Mouse (Mus musculus): Measurements from ENCODE around the gene Fjx1. TPM values are rescaled to one million over a fixed set of nuclear protein-coding genes. Genes with fewer than 3 reads are reported as not detected.
A peak's percentile ranks its signal among the peaks of the same experiment; 100 is the strongest.

Fjx1 gene
- under 1 TPM; 0.63 to 0.70 TPM for total RNA-seq (2021)
- long read RNA-seq, experiment 1, partial matches to known transcripts: 0 of 3 reads
- long read RNA-seq, experiment 1, other reads (novel, unspliced or antisense): 0 of 3 reads
- long read RNA-seq, experiment 2, partial matches to known transcripts: 0 of 1 reads
- long read RNA-seq, experiment 2, other reads (novel, unspliced or antisense): 0 of 1 reads

DNA sequence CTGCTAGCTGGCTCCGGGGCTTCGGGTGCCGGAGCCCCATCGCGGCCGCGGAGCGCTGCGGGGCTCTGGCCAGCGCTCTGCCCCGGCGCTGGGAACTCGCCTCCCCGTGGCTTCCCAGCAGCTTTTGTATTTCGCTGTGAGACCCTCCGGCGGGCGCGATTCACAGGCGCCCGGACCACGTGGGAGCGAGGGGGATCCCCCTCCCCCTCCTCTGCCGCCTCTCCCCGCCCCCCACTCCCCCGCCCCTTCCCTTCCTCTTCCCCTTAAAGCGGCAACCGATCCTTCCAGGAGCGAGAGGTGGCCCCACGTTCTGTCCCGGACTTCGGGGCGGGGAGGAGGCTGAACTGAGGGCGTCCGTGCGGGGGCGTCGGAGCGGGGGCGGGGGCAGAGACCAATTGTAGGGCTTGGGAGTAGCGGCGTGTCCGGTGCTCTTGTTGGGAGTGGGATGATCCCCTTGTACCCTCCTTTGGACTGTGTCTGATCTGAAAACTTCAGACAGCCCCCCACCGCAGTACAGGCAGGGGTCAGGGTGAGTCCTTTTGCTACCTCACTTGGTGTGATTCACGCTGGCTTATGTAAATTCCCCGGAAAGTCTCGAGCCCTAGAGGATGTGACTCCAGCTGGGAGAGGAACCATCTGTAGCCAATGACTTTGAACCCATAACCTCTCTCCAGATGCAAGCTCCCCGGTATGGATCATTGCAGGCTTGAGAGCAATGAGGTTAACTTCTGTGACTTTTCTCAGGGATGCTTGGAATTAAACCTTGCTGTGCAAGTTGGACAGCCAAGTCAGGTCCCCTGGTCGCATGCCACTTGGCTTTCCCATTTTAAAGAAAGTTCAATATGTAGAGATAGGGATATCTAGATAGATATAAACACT lies at the start of gene Fjx1:
Gene Fjx1 (minus strand): TSS at position 829 of the 879 bp plus-strand sequence.
- peak; percentile 28 to 32 for DNase-seq (ENCODE audit: low spot score in 2 of 2)

DNA sequence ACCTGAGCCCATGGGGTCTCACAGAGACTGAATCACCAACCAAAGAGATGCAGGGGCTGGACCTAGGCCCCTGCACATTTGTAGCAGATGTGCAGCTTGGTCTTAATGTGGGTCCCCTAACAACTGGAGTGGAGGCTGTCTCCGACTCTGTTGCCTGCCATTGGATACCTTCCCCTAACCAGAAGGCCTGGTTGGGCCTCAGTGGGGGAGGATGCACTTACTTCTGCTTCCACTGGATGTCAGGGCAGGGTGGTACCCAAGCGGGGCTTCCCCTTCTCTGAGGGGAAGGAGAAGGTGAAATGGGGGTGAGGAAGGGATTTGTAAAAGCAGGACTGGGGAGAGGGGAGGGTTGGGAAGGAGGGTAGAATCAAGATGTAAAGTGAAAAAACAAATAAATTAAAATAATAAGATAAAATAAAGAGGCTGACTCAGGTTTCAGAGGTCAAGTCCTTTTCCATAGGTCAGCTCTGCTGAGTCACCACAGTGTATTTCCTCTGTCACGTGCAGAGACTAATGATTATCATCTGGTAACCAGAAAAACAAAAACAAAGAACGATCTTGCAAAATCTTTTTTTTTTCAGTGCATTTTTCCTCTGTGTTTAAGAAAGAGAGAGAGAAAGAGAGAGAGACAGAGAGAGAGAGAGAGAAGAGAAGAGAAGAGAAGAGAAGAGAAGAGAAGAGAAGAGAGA lies 47.8 kb upstream of the Fjx1 start:
- no peak for DNase-seq (ENCODE audit: low spot score in 2 of 2)

DNA sequence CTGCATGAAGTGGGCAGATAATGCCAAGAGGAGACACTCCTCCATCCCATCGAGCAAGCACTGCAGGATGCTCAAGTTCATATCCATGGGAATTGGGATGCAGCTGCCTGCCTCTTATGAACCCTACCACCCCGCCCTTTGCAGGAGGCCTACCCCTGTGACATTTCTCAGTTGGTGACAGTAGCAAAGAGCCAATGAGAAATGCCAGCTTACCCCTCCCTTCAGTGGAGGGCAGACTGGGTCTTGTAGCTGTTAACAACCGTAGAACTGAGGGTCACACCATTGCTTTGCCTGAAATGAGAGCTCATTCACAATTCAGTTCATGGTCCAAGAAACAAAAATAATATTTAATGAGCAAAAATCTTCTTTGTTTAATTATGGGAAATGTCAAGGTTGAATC lies 28.4 kb upstream of the Fjx1 start:
- DNase-seq (ENCODE audit: low spot score in 2 of 2): no peak

DNA sequence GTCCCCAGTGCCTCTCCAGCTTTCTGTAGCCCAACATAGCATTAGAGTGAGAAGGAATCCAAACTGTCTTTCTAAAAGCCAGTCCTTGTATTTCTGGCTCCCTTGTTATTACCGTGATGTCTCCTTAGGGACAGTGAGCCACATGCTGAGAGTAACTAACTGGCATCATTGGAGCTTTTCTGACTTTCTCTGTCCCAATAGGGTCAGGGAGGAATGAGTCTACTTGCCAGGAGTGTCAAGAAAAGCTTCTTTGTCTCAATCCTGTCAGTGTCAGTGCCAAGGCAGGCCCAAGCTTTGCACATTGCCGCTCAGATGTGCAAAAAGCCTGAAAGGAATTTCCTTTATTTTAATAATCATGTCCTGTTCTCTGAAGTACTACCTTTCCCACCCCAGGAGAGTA lies 23.8 kb upstream of the Fjx1 start:
- no peak for DNase-seq (ENCODE audit: low spot score in 2 of 2)

DNA sequence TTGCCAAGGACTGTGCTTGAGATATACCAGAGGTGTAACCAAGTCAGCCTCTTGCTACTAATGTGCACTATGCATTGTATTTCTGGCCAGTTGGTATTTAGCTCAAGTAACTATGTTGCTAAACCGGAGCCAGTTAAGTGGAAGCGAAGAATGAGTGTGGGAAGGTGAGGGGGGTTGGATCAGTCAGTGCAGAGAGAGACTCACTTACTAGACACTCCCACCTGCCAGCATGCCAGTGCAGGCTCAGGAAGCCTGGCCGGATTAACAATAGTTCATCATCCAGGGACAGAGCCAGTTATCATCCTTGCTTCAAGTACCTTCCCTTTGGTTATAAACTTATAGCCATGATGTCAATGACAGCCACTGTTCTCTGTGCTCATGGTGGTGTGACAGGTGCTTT lies 16.3 kb upstream of the Fjx1 start:
- DNase-seq (ENCODE audit: low spot score in 2 of 2): no peak

DNA sequence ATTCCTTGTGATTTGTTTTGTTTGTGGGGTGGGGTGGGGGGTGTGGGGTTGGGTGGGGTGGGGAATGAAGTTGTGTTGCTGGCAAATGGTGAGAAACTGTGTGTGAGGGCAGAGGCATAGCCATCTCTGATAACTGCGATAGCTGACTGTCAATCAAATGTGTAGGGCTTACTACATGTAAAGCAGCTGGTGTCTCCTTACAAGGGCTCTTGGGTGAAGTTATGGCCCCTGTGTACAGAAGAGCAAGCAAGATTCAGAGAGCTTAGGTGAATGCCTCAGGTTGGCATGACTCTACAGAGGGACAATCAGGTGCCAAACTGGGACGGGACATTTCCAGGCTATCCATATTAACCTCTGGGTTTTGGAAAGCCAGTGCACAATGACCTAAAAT lies 12.0 kb upstream of the Fjx1 start:
- no peak for DNase-seq (ENCODE audit: low spot score in 2 of 2)

DNA sequence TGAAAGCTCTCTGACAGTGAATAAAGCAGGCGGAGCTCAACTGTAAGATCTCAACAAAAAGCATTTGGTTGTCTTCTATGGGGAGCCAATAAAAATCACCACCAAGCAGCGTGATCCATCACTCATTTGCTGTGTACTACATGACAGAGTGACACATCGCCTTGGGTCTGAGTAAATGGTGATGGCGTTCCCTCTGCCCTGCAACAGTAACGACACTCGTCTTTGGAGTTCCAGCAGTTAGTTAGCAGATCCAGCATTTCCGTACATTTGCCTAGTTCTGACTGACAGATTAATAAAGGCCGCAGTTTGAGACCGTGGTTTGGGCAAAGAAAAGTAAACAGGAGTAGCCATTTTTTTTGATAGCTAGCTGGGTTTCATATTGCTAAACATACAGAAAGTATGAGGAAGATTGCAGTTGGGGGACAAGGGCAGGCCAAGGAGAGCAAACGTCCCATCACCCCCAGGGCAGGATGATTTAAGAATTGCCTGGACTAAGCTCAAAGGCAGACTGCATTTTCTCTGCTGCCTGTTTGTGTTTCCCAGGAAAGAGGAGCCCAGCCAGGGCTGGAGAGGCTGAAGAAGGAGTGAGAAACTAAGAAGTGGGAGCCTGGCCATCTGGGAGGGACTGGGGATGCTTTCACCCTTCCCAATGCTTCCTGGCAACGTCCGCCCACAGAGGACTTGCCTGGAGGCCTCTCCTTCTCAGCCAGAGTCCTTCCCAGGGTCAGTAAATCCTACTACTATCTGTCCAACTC lies 11.5 kb upstream of the Fjx1 start:
- no peak for DNase-seq (ENCODE audit: low spot score in 2 of 2)

DNA sequence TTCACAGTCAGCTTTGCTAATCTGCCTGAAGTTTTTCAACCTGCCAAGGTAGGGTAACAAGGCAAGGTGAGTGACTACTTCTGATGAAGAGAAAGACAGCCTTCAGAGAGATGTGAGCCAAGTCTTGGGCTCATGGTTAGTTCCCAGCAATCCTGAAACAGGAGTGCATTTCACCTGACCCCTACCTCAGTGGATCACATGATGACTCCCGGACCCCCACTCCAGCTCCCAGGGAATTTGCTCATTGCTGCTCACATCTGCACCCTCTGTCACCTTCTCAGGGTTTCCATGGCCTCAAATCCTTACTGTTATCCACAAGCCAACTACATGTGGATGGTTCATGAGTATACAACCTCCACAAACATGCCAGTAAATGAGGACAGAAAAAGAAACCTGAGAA lies 9.2 kb upstream of the Fjx1 start:
- DNase-seq (ENCODE audit: low spot score in 2 of 2): no peak

DNA sequence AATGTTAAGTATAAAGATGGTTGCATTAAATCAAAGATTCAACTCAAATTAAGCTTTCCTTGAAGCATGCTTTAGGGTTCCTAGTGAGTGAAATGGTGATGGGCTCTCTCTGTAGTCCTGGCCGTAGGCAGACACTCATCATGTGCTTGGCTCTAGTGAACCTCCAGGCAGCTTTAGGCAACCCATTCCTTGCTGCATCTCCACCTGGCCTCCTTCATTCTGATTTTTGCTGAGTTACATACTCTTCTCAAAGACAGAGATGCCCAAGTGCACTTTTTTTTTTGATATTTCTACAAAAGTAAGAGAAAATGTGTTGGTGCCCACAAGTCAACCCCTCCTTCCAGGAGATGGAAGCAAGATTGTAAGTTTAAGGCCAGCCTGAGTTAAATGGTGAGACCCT lies 2.8 kb upstream of the Fjx1 start:
- DNase-seq (ENCODE audit: low spot score in 2 of 2): no peak

DNA sequence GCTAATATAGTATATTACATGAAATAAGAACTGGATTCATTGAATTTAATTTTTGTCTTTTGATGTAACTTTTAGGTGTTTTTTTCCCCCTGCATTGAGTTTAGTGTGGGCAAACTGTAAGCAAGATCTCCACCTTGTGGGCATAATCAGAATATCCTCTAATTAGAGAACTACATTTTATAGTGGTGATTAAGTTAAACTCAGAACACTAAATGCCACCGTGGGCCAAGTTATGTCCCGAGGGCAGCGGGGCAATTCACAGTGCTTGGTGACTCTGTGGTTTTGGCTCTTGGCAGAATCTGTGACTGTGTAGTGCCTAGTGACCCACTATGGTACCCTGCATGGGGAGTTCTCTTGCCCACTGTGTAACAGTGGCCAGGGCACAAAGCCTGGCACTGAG lies 1.1 kb upstream of the Fjx1 start:
- DNase-seq (ENCODE audit: low spot score in 2 of 2): no peak

DNA sequence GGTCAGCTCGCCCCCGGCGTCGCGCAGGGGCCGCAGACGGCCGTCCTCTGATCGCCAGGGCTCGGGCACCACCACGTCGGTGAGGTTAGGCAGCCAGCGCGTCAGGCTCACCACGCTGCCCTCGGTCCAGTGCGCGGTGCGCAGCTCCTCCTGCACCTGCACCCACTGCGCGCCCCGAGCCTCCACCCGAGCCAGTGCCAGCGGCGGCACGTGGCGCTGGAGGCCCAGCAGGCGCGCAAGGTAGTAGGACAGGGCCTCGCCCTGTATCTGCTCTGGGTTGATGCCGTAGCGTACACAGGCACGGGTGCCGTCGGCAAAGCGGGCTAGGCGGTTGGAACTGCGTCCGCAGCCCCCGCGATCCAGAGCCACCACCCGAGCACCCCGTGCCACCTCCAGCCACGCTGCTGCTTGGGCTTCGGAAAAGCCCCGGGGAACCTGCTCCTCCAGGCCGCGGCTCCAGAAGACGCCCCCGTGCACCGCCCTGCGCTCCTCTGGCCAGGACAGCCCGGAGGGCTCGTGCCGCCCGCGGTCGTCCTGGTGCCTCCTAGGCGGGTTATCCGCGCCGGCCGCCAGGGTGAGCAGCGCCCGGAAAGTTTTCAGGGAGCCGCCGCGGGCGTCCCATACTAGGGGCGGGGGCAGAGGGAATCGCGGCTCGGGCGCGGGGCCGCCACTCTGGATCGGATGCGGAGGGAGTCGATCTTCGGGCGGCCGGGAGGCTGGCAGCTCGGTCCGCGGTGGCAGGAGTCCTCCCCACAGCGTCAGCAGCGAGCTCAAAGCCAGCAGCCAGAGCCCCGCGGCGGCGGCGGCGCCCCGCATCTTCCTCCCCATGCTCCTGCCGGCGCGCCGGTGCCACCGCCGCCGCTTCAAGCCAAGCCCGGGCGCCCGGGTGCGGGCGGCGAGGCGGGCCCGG lies 1.3 kb downstream of the Fjx1 start:
- peak; percentile 31 to 44 for DNase-seq (ENCODE audit: low spot score in 2 of 2)

DNA sequence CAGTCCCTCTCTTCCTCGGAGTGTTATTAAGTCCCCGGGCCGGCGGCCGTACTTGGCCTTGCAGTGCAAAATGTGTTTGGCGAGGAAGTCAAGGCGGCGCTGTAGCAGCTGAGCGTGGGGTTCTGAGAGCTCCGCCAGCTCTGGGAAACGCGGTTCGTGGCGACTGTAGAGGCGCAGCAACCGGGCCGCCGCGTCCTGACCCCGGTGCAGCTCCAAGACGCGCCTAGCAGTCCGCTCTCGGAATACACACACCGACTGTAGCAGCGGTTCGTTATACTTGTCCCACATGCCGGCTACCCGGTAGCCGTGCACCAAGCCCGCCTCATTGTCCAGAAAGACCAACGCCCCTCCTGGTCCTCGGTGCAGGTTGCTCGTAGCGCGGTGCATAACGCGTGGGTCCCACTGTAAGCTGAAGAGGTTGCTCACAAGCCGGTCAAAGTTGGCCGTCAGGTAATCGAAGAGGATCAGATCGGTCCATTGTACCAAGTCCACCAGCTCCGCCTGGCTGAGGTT lies 2.0 kb downstream of the Fjx1 start:
- DNase-seq (ENCODE audit: low spot score in 2 of 2): peak; percentile 36 to 37

DNA sequence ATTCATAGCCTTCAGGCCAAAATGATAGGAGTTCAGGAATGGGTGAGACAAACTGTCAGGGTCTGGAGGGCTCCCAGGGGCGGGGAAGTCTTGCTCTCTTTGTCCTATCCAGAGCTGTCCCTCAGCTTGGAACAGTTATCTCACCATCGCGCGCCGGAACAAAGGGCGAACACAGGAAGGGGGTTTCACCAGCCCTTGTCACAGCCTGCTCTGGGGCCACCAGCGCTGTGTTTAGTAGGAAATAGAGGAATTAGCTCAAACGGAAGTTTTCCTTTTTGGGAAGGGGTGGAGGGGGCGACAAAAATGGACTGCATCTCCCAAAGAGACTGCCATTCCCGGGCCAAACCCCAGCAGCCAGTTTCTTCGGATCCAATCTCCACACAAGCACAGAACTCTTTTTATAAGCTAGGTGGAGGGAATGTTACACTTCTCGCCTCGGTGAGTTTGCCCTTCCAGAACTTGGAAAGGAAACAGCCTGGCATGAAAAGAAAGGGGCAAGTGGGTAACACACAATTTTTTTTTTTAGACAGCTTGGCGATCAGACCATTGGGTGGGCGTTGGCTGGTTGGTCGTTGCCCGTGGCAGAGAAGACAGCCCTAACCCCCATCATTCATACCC lies 2.6 kb downstream of the Fjx1 start:
- DNase-seq (ENCODE audit: low spot score in 2 of 2): no peak

DNA sequence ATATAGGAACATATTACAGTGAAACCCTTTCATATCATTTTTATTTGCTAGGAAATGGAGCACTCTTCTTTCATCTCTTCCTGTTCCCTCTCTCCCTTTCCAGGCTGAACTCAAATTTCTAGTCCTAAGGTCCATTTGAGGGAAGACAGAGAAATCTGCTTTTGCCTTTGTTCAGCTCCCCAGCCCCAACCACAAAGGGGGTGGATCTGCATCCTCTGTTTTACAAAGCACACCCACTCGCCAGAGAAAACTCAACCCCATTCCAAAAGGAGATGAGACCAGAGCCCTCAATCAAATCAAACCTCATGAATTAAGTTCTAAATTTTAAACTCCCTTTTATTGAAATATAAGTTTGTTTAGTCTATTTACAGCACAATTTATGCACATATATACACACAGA lies 3.2 kb downstream of the Fjx1 start:
- DNase-seq (ENCODE audit: low spot score in 2 of 2): no peak

DNA sequence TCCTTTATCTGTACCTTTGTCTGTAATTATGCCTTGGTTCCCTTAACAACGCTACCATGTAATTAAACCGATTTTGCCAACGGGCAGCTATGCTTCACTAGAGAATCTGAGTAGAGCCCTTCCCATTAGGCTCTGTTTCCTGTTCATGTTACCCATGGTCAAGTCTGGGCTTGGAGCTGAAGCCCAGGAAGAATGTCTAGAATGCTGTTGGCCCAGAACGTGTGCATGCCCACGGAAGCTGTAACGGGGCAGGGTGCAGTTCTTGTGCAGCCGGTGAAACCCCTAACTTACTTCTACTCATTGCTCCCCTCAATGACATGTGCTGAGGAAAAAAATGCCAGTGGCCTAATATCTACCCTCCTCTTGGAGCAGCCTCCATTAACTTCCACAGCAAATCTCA lies 4.5 kb downstream of the Fjx1 start:
- DNase-seq (ENCODE audit: low spot score in 2 of 2): no peak

DNA sequence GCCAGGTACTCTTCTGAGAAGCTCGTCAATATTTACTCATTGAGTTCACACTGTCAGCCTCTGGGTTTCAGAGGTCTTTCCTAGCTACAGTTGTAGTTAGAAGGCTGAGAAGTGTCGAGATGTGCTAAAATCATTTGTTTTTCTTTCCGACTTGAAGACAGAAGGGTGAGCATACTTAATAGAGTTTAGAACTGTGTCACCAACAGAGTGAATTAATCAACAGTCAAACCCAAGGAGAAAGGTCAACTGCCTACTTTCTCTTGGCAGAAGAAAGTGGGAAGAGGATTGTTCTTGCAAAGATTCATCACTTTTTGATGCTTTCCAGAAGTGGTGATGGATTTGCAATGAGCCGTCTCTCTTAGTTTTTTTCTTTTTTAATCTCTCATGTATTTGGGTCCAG lies 5.4 kb downstream of the Fjx1 start:
- DNase-seq (ENCODE audit: low spot score in 2 of 2): no peak

DNA sequence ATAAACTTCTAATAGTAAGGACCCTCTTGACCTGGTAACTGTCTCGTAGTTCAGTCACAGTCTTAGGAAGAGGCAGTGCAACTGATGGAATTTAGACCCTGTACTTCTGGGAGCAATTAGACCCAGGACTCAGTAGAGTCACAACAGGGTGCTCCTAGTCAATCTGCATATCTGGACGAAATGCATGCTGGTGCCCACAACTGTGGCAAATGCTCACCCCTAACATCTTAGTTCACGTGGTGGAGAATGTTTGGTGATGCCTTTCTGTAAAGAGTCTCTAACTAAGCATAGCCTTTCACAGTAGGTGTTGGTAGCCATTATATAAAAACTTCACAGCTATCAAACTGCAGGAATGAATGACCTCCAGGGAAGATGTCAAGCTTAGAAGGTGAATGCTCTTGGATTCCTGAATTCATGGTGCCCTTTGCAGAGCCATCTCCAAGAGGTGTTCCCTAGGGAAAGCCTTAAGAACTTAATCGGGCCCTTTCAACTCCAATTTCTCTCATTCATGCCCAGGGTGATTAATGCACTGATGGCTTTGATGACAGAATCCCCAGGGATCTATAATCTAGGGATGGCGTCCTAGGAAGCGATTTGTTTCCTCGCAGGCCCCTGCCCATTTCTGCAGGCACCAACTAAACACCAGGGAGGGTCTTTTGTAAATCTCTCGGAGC lies 14.8 kb downstream of the Fjx1 start:
- no peak for DNase-seq (ENCODE audit: low spot score in 2 of 2)

DNA sequence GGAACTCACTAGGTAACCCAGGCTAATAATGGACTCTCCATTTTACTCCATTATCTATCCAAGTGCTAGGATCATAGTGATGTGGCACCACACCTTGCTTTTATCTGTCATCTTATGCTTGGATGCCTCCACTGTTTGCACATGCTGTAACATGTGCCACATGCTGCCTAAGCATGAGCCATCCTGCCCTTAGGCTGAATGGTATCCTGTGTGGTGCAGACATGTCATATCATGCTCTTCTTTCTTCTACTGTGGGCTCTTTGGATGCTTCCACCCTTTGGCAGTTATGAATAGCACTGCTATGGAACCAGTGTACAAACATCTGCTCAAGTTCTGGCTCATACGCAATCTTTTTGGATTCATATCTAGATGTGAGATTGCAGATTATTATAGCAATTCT lies 18.4 kb downstream of the Fjx1 start:
- no peak for DNase-seq (ENCODE audit: low spot score in 2 of 2)

DNA sequence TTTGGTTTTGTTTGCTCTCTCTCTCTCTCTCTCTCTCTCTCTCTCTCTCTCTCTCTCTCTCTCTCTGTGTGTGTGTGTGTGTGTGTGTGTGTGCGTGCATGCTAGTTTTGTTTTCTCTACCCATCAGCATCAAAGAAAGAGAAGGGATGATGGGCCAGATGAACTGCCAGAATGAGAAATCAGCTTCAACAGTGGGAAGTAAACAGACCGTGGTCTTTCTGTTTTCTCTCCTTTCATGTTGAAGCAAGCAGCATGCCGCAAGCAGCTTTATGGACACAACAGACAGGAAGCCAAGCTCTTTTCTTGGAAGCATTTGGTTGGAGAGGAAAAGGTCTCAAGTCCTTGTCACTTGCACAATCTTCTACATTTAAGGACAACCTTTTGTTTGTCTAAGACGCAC lies 21.2 kb downstream of the Fjx1 start:
- no peak for DNase-seq (ENCODE audit: low spot score in 2 of 2)
